Mouse (Mus musculus): ENCODE results near the gene Slit3.

Gene Slit3

GRCm38 (mm10) chr11:35122091-35122811, 1.2 kb downstream of the Slit3 start:
- in situ Hi-C loops (cut with MboI; ENCODE audit: low sequenced_read_pairs) = no loop called here

GRCm38 (mm10) chr11:35124489-35125107, 3.6 kb downstream of the Slit3 start:
- in situ Hi-C loops (cut with MboI; ENCODE audit: low sequenced_read_pairs) = no loop called here

- in situ Hi-C loops (cut with MboI; ENCODE audit: low sequenced_read_pairs) = no loop called here
Observed at GRCm38 (mm10) chr11:35125108-35125490, 4.1 kb downstream of the Slit3 start.

DNA sequence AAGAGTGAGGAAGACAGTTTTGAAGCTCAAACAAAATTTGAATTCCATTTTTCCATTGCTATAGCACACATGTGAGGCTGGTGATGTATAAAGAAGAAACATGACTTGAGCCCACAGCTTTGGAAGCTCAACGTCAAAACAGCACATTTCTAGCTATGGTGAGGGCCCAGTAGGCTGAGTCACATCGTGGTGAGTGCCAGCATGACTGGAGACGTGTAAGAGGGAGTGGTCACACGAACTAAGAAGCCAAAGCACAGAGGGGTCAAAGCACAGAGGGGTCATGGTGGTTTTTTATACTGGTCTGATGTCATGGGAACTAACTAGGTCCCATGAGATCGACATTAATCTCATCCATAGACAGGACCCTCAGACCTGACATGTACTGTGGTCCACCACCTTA, 10.7 kb downstream of the Slit3 start:
- in situ Hi-C loops (cut with MboI; ENCODE audit: low sequenced_read_pairs) = no loop called here

- in situ Hi-C loops (cut with MboI; ENCODE audit: low sequenced_read_pairs) = no loop called here
Observed at GRCm38 (mm10) chr11:35136625-35137024, 15.6 kb downstream of the Slit3 start.

DNA sequence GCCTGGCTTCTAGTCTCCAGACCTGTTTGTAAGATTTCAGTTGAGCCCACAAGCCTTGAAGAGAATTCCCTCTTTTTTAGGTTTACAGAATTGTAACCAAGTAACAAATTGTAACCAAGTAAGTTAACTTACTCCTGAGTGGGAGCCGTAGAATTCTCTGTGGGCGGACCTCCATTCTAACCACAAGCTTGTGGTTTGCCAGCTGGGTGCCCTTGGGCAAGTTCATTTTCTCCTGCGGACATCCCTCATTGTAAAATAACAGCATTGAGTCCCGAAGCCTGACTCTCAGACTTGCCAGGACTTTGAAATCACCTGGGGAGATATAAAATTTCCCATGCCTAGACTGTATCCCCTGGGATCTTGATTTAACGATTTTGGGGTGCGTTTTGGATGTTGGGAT, 19.1 kb downstream of the Slit3 start:
- in situ Hi-C loops (cut with MboI; ENCODE audit: low sequenced_read_pairs) = no loop called here

DNA sequence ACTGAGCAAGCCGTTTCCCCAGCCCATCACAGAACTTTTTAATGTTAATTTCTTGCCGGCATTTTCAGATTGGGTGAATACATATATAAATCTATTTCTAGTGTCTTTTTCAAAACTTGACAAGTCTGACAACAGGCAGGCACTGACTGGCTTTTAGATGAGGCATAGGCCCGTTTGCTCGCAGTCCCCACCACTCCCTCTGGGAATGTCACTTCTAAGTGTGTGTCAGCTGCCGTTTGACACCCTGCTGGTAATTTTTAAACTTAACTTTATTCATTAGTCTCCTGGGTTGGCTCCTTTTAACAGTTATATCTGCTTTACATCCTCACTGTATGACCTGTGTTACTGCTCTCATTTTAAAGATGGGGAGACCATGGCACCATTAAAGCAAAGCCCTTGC, 21.2 kb downstream of the Slit3 start:
- in situ Hi-C loops (cut with MboI; ENCODE audit: low sequenced_read_pairs) = no loop called here

GRCm38 (mm10) chr11:35142698-35143360, 21.8 kb downstream of the Slit3 start:
- in situ Hi-C loops (cut with MboI; ENCODE audit: low sequenced_read_pairs) = no loop called here

- in situ Hi-C loops (cut with MboI; ENCODE audit: low sequenced_read_pairs) = no loop called here
Observed at GRCm38 (mm10) chr11:35147818-35148445, 26.9 kb downstream of the Slit3 start.

- in situ Hi-C loops (cut with MboI; ENCODE audit: low sequenced_read_pairs) = no loop called here
Observed at GRCm38 (mm10) chr11:35151539-35151951, 30.5 kb downstream of the Slit3 start.

GRCm38 (mm10) chr11:35152875-35153274, 31.9 kb downstream of the Slit3 start:
- in situ Hi-C loops (cut with MboI; ENCODE audit: low sequenced_read_pairs) = no loop called here

GRCm38 (mm10) chr11:35154449-35154848, 33.4 kb downstream of the Slit3 start:
- in situ Hi-C loops (cut with MboI; ENCODE audit: low sequenced_read_pairs) = no loop called here

GRCm38 (mm10) chr11:35155281-35155680, 34.3 kb downstream of the Slit3 start:
- in situ Hi-C loops (cut with MboI; ENCODE audit: low sequenced_read_pairs) = no loop called here

GRCm38 (mm10) chr11:35156676-35157075, 35.7 kb downstream of the Slit3 start:
- in situ Hi-C loops (cut with MboI; ENCODE audit: low sequenced_read_pairs) = no loop called here

DNA sequence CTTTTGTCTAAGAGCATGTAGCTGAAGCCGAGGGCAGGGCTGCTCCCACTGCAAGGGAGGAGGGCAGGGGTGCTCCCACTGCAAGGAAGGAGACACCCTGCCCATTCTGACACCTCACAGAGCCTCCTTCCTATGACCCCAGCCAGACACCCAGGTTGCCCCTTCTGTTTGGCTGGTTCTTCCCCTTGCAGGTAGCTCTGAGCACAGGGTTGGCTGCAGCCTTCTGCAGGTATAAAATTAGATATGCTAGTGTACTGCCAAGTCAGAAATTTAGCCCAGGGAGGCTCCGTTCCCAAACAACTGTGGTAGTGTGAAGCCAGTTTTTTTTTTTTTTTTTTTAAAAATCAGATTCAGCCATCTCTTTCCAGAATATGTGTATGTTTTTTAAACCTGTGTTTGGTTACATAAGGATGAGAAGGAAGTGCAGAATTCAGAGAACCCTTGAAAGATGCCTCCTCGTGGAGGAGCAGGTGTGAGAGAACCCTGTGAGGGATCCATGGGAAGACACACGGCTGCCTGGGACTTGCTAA, 39.7 kb downstream of the Slit3 start:
- in situ Hi-C loops (cut with MboI; ENCODE audit: low sequenced_read_pairs) = no loop called here

DNA sequence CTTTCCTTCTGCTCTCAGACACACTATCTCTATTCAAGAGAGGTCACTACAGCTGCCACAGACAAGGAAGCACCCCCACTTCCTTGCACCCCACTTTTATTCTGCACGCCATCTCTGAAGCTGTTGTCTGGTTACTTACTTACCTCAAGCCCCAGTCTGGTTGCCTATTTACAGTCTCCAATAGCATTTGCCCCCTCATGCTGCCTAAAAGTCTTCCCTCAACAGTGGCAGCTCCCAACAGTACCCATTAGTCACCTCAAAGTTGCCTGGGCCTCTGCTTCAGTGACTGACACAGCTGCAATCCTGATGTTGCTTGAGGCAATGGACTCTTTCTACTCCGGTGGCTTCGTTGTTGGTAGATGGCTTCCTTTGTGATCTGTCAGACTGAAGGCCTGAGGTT, 42.4 kb downstream of the Slit3 start:
- in situ Hi-C loops (cut with MboI; ENCODE audit: low sequenced_read_pairs) = no loop called here

DNA sequence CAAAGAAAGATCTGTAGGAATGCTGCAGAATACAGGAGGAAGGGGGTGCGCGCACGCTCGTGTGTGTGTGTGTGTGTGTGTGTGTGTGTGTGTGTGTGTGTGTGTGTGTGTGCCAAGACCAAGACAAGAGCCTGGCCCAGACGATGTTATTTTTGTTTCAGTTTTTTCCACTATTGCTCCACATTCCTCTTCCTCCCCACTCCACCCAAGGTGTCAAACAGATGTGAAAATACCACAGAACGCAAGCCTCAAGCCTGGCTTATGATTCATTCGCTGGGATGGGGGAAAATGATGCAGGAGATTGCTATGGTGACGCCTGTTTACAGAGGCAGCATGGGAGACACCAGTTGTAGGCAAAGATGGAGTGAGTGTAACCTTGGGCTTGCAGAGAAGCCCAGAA, 46.2 kb downstream of the Slit3 start:
- in situ Hi-C loops (cut with MboI; ENCODE audit: low sequenced_read_pairs) = no loop called here

- in situ Hi-C loops (cut with MboI; ENCODE audit: low sequenced_read_pairs) = no loop called here
Observed at GRCm38 (mm10) chr11:35171505-35171904, 50.5 kb downstream of the Slit3 start.

- in situ Hi-C loops (cut with MboI; ENCODE audit: low sequenced_read_pairs) = no loop called here
Observed at GRCm38 (mm10) chr11:35177564-35177963, 56.5 kb downstream of the Slit3 start.

GRCm38 (mm10) chr11:35178144-35178817, 57.3 kb downstream of the Slit3 start:
- in situ Hi-C loops (cut with MboI; ENCODE audit: low sequenced_read_pairs) = no loop called here

- in situ Hi-C loops (cut with MboI; ENCODE audit: low sequenced_read_pairs) = no loop called here
Observed at GRCm38 (mm10) chr11:35179305-35179704, 58.3 kb downstream of the Slit3 start.
